Mouse (Mus musculus) naive thymus-derived CD4-positive, alpha-beta T cell, adult 5 months (primary cell): ENCODE measurements around the gene Dnajc12. TPM values are rescaled to one million over a fixed set of nuclear protein-coding genes. Genes with fewer than 3 reads are reported as not detected.

ENCODE experiments used
- polyA plus RNA-seq: library from polyadenylated mRNA; unstranded; fragments of 100-300 nt; shearing (Covaris generic); gene quantifications from one replicate; pipeline ENCODE4 v1.2.1, GENCODE M21; 2017

Dnajc12 gene
- polyA plus RNA-seq = 10.1 TPM

DNA sequence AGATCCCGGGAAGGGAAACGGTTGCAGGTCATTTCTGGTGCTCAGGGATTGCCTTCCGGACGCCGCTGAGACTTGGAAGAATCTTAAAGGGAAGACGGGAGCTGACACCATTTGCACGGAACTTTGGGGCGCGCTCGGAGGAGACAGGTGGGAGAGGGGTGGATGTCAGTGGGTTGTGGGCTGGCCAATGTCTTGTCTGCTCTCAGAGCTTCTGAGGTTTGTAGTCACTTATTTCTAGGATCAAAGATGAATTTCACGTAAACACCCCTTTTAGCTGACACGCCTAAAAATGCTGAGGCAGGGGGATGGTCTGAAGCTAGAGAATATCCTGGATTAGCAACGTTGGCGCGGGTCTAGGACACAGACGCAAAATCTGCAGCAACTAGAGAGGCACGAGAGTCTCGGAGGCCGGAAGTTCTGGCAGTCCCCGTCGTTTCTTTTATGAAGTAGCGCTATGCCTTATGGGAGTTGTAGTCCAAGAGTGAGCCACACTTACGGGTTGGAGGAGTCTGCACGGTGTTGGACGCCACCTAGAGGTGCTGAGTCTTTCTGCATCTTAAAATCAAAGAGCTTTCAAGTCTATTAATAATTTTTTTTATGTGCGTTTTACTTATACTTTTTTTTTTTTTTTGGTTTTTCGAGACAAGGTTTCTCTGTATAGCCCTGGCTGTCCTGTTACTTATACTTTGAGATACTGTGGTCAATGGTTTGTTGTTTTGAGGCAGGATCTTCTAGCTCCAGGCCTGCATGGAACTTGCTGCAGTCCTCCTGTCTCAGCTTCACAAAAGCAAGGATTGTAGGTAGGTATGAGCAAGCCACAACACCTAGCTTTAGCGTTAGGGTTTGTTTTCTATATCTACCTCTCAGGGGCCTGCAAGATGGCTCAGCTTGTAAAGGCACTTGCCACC lies at the start of gene Dnajc12:
TSS of gene Dnajc12 (plus strand) at position 72 of the 908 bp plus-strand sequence.

DNA sequence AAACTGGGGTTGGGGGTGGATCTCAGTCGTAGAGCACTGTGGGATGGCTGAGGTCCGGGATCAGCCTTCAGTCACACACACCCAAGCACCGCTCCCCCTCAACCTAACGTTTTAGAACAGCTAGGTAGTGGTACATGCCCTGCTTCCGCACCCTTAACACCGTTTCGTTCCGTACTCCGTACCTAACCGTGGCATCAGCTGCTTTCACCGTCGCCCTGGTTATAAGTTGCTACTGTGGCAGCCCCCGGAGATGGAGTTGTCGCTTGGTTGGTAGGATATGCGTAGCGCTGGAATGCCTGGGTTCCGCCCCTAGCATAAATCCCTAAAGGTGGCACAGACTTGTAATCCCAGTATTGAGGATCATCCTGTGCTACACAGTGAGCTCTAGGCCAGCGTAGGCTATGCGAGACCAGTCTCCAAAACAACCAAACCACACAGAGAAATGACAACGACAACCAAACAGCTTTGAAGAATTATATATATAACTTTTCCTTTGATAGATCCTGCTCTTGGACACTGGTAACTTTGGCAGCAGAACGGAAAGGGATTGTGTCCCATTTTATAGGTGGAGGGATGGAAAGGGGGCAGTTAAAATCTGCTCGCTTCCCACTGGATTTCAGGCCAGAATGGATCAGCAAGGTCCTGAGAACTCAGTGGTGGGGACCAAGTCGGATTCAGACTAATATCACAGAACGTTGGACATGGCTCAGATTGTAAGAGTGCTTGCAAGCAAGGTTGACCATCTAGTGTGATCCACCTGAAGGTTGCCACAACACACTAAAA lies 554 bp upstream of the Dnajc12 start, which contains the start of gene Sirt1:
TSS of gene Sirt1 (minus strand) at position 207 of the 783 bp plus-strand sequence.

DNA sequence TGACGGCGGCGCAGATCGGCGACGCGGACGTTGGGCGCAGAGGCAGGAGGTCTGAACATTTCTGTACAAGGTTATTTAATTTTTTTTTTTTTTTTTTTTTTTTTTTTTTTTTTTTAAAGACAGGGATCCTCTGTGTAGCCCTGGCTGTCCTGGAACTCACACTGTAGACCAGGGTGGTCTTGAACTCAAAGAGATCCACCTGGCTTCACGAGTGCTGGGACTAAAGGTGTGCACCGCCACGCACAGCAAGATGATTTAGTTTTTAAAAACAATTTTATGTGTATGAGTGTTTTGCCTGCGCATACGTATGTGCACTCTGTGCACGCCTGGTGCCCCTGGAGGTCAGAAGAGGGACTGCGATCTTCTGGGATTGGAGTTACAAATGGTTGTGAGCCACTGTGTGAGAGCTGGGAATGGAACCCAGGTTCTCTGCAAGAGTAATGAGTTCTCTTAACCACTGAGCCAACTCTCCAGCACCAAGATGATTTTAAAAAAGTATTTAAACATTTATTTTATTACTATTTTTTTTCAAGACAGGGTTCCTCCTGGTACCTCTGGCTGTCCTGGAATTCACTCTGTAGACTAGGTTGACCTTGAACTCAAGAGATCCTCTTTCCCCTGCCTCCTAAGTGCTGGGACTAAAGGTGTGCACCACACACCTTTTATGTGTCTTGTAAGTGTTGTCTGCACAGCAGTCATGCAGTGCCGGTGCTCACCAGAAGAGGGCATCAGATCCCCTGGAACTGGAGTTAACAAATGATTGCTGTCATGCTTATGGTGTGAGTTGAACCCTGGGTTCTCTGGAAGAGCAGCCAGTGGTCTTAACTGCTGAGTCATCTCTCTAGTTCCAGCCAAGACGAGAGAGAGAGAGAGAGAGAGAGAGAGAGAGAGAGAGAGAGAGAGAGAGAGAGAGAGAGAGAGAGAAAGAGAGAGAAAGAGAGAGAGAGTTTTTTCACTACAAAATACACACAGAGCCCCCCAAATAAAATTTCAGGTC lies 39.8 kb downstream of the Dnajc12 start, which contains the start of gene Gm7075:
TSS of gene Gm7075 (minus strand) at position 51 of the 997 bp plus-strand sequence.

DNA sequence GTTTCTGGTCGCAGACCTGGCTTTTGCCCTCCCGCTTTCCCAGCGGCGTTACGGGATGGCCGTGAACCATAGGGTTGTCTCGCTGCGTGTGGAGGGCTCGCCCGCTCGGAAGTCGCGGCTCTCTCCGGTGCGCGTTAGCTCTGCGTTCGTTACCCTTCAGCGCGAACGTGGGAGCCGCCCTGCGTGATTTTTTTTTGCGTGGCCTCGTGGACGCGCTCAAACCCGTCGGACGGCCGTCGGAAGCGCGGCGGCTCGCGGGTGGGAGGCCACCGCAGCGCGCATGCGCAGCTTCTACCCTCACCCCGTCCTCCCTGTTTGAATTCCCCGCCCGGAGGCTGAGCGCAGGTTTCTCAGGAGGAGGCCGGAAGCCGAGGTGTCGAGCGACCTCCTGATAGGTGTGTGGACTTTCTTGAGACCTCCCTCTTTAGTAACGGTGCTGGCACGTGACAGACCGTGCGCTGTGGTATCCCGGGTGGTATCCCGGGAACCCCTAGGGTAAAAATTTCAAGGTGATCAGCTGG lies 47.6 kb downstream of the Dnajc12 start, which contains the start of gene Ctnna3:
TSS of gene Ctnna3 (plus strand) at position 314 of the 521 bp plus-strand sequence.

Other genes with a start within 250 kb of the Dnajc12 start
- gene Mypn, start 178.5 kb upstream of the Dnajc12 start, polyA plus RNA-seq = 0.20 TPM
- gene Herc4, start 138.6 kb upstream of the Dnajc12 start, polyA plus RNA-seq = 101 TPM
- 36.0 TPM for gene Sirt1, start 739 bp upstream of the Dnajc12 start, polyA plus RNA-seq
- gene Gm7075, start 39.3 kb downstream of the Dnajc12 start, polyA plus RNA-seq = not detected
- 0.12 TPM for gene Ctnna3, start 47.7 kb downstream of the Dnajc12 start, polyA plus RNA-seq